Mouse (Mus musculus) kidney, embryonic 16.5 days (tissue): ENCODE data around the gene Dexi. TPM values are rescaled to one million over a fixed set of nuclear protein-coding genes. Genes with fewer than 3 reads are reported as not detected.

Experiments
- ATAC-seq: fragments of 200-750 bp; cut with Nextera tagmentation; 2 replicates; pipeline ENCODE4 v1.8.0; 2017; ENCODE audit warnings: moderate TSS enrichment; ENCODE audit not compliant: low FRiP score, low TSS enrichment
- H3K27ac ChIP-seq: fragments of 300-500 bp; sonication (generic); 2 replicates; pipeline ENCODE4 v1.5.1; 2014; ENCODE audit warnings: low read length
- H3K27me3 ChIP-seq: fragments of 300-500 bp; sonication (generic); 2 replicates; pipeline ENCODE4 v1.6.1; 2014; ENCODE audit warnings: low read length, control low read depth, mixed read lengths; ENCODE audit not compliant: insufficient read depth
- H3K36me3 ChIP-seq: fragments of 300-500 bp; sonication (generic); 2 replicates; pipeline ENCODE4 v1.6.1; 2014; ENCODE audit warnings: low read length, control low read depth, mixed read lengths; ENCODE audit not compliant: insufficient read depth
- H3K4me1 ChIP-seq: fragments of 300-500 bp; sonication (generic); 2 replicates; pipeline ENCODE4 v1.6.1; 2014; ENCODE audit warnings: low read length, control low read depth, mixed read lengths; ENCODE audit not compliant: insufficient read depth
- H3K4me2 ChIP-seq: fragments of 300-500 bp; sonication (generic); replicated peaks from 2 replicates; pipeline ENCODE4 v1.6.1; 2014; ENCODE audit warnings: low read depth, low read length
- H3K4me3 ChIP-seq: fragments of 300-500 bp; sonication (generic); 2 replicates; pipeline ENCODE4 v1.5.1; 2014; ENCODE audit warnings: mild to moderate bottlenecking, low read length
- H3K9ac ChIP-seq: fragments of 300-500 bp; sonication (generic); replicated peaks from 2 replicates; pipeline ENCODE4 v1.6.1; 2014; ENCODE audit warnings: low read length
- H3K9me3 ChIP-seq: fragments of 300-500 bp; sonication (generic); 2 replicates; pipeline ENCODE4 v1.6.1; 2016; ENCODE audit warnings: low read length, control low read depth
- whole genome bisulfite sequencing: fragments of 180-500 bp; shearing (Covaris S2); extraction: QIAGEN DNeasy Blood & Tissue Kit; methylation state at CpG from one replicate; pipeline ENCODE4 v1.1.7; 2014; 5-methylcytosine and 5-hydroxymethylcytosine counted together
- polyA plus RNA-seq: library from polyadenylated mRNA; unstranded; fragments of >200 nt; fragmentation: Nextera tagmentation; extraction: Ambion mirVana; gene quantifications from 2 replicates; pipeline ENCODE4 v1.2.1, GENCODE M21; 2015

Gene Dexi
- polyA plus RNA-seq, 1 experiment from 2014 or later = 14.1 TPM

GRCm38 (mm10) chr16:10489904-10490457 lies 52.9 kb downstream of the Dexi start:
- Histone ChIP-seq H3K4me2 (peak overlapping the region; percentile 51), H3K36me3 (no peaks in the 10 kb centered on the region), H3K9ac (peak overlapping the region; percentile 53), H3K4me1 (peaks cover 14% of the 10 kb centered on the region), H3K4me3 (peak overlapping the region; percentile 25), H3K27me3 (peaks cover 4% of the 10 kb centered on the region; the same call in 1 of the 2 replicates), H3K27ac (peak overlapping the region; percentile 61; the same call in 1 of the 2 replicates), H3K9me3 (no peaks in the 10 kb centered on the region)
- 11% methylated on average over 13 of the region's 14 CpGs for WGBS
- peak; percentile 78 for ATAC-seq

GRCm38 (mm10) chr16:10489483-10489882 lies 53.4 kb downstream of the Dexi start:
- H3K9ac ChIP-seq = peak overlapping the region; percentile 53
- 6% methylated on average over 9 of the region's 9 CpGs for WGBS
- H3K9me3 ChIP-seq = no peaks in the 10 kb centered on the region
- peaks cover 14% of the 10 kb centered on the region for H3K4me1 ChIP-seq
- H3K4me3 ChIP-seq = peak overlapping the region; percentile 25
- H3K27ac ChIP-seq = peak overlapping the region; percentile 61; the same call in 1 of the 2 replicates
- peaks cover 4% of the 10 kb centered on the region; the same call in 1 of the 2 replicates for H3K27me3 ChIP-seq
- H3K36me3 ChIP-seq = no peaks in the 10 kb centered on the region
- ATAC-seq = peak; percentile 50; the same call in 1 of the 2 replicates
- peak overlapping the region; percentile 51 for H3K4me2 ChIP-seq

- Histone ChIP-seq H3K9me3 (no peaks in the 10 kb centered on the region), H3K27me3 (peaks cover 4% of the 10 kb centered on the region; the same call in 1 of the 2 replicates), H3K27ac (no peak overlapping the region), H3K4me2 (0 out of 2 replicates have a peak overlapping the region, but pooled peaks have one; percentile 51), H3K4me1 (peaks cover 14% of the 10 kb centered on the region), H3K4me3 (no peak overlapping the region), H3K36me3 (no peaks in the 10 kb centered on the region), H3K9ac (0 out of 2 replicates have a peak overlapping the region, but pooled peaks have one; percentile 53)
- ATAC-seq = peak; percentile 43; the same call in 1 of the 2 replicates
- 60% methylated on average over 7 of the region's 7 CpGs for WGBS
Observed at GRCm38 (mm10) chr16:10488769-10489481, 53.9 kb downstream of the Dexi start.

GRCm38 (mm10) chr16:10487895-10488493 lies 54.9 kb downstream of the Dexi start:
- 93% methylated on average over 8 of the region's 8 CpGs for WGBS
- no peak for ATAC-seq
- H3K9me3 ChIP-seq = no peaks in the 10 kb centered on the region
- H3K27ac ChIP-seq = no peak overlapping the region
- no peaks in the 10 kb centered on the region for H3K36me3 ChIP-seq
- peaks cover 4% of the 10 kb centered on the region; the same call in 1 of the 2 replicates for H3K27me3 ChIP-seq
- no peak overlapping the region for H3K9ac ChIP-seq
- H3K4me1 ChIP-seq = peaks cover 14% of the 10 kb centered on the region
- H3K4me2 ChIP-seq = no peak overlapping the region
- H3K4me3 ChIP-seq = no peak overlapping the region

GRCm38 (mm10) chr16:10486993-10487392 lies 55.9 kb downstream of the Dexi start:
- Histone ChIP-seq H3K9me3 (no peaks in the 10 kb centered on the region), H3K27ac (no peak overlapping the region), H3K27me3 (peaks cover 4% of the 10 kb centered on the region; the same call in 1 of the 2 replicates), H3K9ac (no peak overlapping the region), H3K4me1 (peaks cover 14% of the 10 kb centered on the region), H3K36me3 (no peaks in the 10 kb centered on the region), H3K4me2 (no peak overlapping the region), H3K4me3 (no peak overlapping the region)
- WGBS = 69% methylated on average over 3 of the region's 3 CpGs
- ATAC-seq = no peak

GRCm38 (mm10) chr16:10482343-10482742 lies 60.5 kb downstream of the Dexi start:
- no peaks in the 10 kb centered on the region for H3K9me3 ChIP-seq
- H3K4me3 ChIP-seq = no peak overlapping the region
- no peaks in the 10 kb centered on the region for H3K36me3 ChIP-seq
- no peak overlapping the region for H3K27ac ChIP-seq
- WGBS = 52% methylated on average over 4 of the region's 4 CpGs
- no peaks in the 10 kb centered on the region for H3K4me1 ChIP-seq
- no peak overlapping the region for H3K9ac ChIP-seq
- H3K4me2 ChIP-seq = no peak overlapping the region
- no peaks in the 10 kb centered on the region for H3K27me3 ChIP-seq
- no peak for ATAC-seq

- H3K27ac ChIP-seq = no peak within 1 kb of the TSS
- no peaks in the 10 kb centered on the region for H3K4me1 ChIP-seq
- ATAC-seq = no peak
- no peaks in the 10 kb centered on the region for H3K27me3 ChIP-seq
- H3K36me3 ChIP-seq = no peaks in the 10 kb centered on the region
- H3K9me3 ChIP-seq = no peaks in the 10 kb centered on the region
- H3K9ac ChIP-seq = no peak within 1 kb of the TSS
- 80% methylated on average over 5 of the region's 5 CpGs for WGBS
- no peak within 1 kb of the TSS for H3K4me3 ChIP-seq
- no peak within 1 kb of the TSS for H3K4me2 ChIP-seq
Observed at GRCm38 (mm10) chr16:10479857-10480256, 63.0 kb downstream of the Dexi start, which contains the start of gene Ciita. TSS of gene Ciita (plus strand) at chr16:10480059.

- Histone ChIP-seq H3K9ac (no peak overlapping the region), H3K4me2 (no peak overlapping the region), H3K27ac (no peak overlapping the region), H3K27me3 (no peaks in the 10 kb centered on the region), H3K9me3 (no peaks in the 10 kb centered on the region), H3K4me3 (no peak overlapping the region), H3K4me1 (no peaks in the 10 kb centered on the region), H3K36me3 (no peaks in the 10 kb centered on the region)
- no peak for ATAC-seq
- WGBS = 79% methylated on average over 2 of the region's 2 CpGs
Observed at GRCm38 (mm10) chr16:10475919-10476318, 66.9 kb downstream of the Dexi start.

GRCm38 (mm10) chr16:10474956-10475355 lies 67.9 kb downstream of the Dexi start:
- Histone ChIP-seq H3K4me1 (no peaks in the 10 kb centered on the region), H3K4me2 (no peak overlapping the region), H3K9me3 (no peaks in the 10 kb centered on the region), H3K4me3 (no peak overlapping the region), H3K27ac (no peak overlapping the region), H3K36me3 (no peaks in the 10 kb centered on the region), H3K27me3 (no peaks in the 10 kb centered on the region), H3K9ac (no peak overlapping the region)
- 67% methylated on average over 3 of the region's 3 CpGs for WGBS
- ATAC-seq = no peak
